Mouse (Mus musculus) adrenal gland, postnatal 36 days (tissue): ENCODE data around the gene Dohh. TPM values are rescaled to one million over a fixed set of nuclear protein-coding genes. Genes with fewer than 3 reads are reported as not detected.

Source experiments
- DNase-seq, 2 experiments: peaks; one replicate each; pipeline ENCODE4 v3.0.0; 2021; ENCODE audit warnings: mixed read lengths in 1 of 2
- long read RNA-seq, 2 experiments: library from polyadenylated mRNA; stranded (forward); transcript quantifications; one replicate each; pipeline ENCODE4 v2.0.0; 2021; ENCODE audit warnings: borderline sequencing depth in 2 of 2
- total RNA-seq, 2 experiments: library from RNA; stranded (reverse); gene quantifications; 2 replicates each; pipeline ENCODE4 v1.2.3; 2021

The Dohh gene
- 10 to 100 TPM; 48.9 to 54.0 TPM for total RNA-seq
- long read RNA-seq, experiment 1, transcript Dohh-201 (5 exons, 1,444 nt) = major isoform, 109 of 121 reads
- long read RNA-seq, experiment 1, partial matches to known transcripts = 4 of 121 reads
- long read RNA-seq, experiment 1, other reads (novel, unspliced or antisense) = 8 of 121 reads
- long read RNA-seq, experiment 2, transcript Dohh-201 (5 exons, 1,444 nt) = major isoform, 34 of 41 reads
- long read RNA-seq, experiment 2, partial matches to known transcripts = 6 of 41 reads
- long read RNA-seq, experiment 2, other reads (novel, unspliced or antisense) = 1 of 41 reads

DNA sequence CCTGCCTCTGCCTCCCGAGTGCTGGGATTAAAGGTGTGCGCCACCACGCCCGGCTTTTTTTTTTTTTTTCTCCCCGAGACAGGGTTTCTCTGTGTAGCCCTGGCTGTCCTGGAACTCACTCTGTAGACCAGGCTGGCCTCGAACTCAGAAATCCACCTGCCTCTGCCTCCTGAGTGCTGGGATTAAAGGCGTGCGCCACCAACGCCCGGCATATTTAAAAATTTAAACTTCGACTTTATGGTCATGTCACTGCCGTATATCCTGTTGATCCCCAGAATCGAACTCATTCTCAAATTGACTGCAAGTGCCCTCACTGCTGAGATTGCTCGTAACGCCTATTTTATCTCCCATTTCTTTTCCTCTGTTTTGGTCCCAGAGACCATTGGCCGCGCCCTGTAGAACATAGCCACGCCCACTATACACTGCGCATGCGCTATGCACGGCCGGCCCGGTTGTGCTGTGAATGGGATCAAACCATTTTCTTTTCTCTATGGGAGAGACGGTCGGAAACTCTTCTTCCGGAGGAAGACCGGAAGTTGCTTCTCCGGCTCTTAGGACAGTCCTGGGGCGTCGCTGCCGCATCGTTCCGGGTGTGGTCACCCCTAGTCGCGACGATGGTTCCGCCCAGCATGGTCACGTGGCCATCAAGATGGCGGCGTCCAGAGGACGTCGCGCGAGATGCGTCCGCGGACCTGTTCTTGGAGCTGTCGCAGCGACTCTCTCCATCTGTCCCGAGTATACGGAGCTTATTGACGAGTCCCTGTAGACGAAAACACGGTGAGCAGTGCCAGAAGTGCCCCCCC is at the start of gene Dohh, which contains the start of gene Gm48551:
Gene Dohh, plus strand, starts transcription at position 627 of the 803 bp plus-strand sequence.
Gene Gm48551, plus strand, starts transcription at position 665 of the 803 bp plus-strand sequence.
- DNase-seq = peak; percentile 98 to 99

DNA sequence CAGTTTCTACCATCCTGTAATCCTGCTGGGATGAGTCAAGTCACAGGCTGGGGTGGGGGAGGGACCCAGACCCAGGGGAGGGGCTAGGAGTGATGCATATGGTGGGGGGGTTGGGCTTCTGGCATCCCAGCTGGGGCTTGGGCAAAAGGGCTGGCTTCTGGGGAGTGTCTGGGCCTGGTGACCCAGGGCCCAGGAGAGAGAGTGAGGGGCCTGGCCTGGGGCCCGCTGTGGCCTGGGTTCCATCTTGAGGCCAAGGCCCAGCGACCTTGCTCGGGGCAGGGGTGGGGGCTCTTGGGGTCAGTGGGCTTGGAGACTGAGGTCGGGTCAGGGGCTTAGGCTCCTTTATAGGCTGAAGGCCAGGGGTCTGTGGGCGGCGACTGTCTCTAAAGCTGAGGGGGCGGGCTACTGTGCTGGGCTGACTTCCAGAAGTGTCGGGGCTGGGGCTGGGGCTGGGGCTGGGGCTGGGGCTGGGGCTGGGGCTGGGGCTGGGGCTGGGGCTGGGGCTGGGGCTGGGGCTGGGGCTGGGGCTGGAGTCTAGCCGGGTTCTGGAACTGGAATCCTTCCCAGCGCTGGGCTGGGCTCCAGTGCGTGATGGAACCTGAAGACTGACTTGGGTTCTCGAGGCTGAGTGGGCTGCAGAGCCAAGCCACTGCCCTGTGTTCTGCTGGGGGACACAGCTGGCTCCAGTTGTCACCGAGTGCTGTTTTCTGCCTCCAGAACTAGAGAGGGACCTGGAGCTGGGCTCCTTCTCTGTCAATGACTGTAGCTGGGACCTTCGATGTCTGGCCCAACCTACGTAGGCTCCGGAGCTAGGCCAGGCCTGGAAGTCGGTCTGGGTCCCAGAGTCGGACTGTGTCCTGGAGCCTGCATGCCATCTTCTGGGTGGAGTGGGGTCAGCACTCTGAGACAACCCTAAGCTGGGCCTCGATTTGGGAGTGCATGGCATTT is 48.6 kb upstream of the Dohh start:
- DNase-seq = no peak

DNA sequence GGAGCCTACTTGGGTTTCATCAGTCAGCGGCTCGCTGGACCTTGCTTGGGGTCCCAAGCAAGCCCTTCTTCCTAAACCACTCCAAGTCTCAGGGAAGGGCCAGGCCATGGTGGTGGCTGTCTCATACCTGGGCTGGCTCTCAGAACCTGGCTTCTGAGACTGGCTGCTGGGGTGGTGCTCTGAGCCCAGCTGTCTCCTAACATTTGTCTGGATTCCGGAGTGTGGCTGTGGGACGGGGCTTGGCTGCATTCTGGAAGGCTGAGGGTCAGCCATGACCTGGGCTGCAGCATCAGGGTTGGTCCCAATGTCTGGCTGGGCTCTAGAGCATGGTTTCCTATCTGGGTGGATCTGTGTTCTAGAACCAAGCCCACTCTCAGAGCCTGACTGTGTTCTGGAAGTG is 47.7 kb upstream of the Dohh start:
- DNase-seq = no peak

DNA sequence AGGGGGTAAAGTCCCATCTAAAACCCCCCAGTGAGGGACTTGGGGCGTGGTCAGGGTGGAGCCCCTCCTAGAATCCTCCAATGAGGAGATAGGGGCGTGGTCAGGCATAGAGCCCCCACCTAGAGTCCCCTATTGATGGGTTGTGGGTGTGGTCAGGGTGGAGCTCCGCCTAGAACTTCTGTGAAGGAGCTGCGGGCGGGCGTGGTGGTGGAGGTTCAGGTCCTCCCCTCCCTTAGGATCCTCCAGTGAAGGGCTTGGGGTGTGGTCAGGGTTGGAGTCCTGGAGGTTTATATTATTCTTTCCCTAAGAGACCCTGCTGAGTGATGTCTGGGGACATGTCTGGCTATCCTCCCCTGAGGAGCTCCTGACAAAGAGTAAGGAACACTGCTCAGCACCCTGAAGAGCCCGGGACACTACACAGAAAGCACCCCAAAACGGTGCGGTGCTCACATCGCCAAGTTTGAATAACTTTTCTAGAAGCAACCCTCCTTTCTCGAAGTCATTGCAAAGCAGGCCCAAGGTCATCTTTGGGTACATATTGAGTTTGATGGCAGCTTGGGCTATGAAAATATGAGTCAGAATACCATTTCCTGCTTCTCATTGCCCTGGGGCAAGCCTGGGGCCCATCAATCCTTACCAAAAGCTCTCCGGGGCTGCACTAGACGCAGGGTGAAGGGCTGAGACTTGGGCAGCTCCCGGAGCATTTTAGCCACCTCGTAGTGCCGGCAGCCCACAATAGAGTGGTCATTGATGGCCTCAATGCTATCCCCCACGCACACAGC is 43.5 kb upstream of the Dohh start:
- DNase-seq = no peak

DNA sequence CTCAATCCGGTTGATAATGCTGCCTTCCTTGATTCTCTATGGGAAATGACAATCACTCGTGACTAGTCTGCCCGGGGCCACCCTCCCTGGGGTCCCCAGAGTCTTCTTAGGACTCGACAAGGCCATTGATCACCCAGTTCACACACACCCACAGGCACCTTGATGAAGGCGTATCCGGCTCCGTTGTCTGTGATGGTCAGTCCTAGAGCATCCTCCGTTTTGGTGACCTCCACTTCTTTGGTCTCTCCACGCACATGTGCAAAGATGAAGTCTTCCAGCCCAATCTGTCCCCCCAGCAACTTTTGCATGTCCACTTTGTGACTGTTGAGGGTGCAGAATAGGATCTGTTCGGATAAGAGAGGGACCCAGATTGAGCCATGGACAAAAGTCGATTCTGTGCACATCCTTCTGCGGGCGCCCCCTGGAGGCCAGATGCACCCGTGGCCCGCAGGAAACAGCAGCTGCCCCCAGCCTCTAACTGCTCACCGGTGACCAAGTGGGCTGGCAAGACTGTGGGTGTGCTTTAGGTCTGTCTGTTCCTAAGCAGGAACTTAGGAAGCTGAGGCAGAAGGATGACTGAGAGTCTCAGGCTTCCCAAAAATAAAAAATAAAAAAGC is 42.8 kb upstream of the Dohh start:
- DNase-seq = peak; percentile 83 to 90

DNA sequence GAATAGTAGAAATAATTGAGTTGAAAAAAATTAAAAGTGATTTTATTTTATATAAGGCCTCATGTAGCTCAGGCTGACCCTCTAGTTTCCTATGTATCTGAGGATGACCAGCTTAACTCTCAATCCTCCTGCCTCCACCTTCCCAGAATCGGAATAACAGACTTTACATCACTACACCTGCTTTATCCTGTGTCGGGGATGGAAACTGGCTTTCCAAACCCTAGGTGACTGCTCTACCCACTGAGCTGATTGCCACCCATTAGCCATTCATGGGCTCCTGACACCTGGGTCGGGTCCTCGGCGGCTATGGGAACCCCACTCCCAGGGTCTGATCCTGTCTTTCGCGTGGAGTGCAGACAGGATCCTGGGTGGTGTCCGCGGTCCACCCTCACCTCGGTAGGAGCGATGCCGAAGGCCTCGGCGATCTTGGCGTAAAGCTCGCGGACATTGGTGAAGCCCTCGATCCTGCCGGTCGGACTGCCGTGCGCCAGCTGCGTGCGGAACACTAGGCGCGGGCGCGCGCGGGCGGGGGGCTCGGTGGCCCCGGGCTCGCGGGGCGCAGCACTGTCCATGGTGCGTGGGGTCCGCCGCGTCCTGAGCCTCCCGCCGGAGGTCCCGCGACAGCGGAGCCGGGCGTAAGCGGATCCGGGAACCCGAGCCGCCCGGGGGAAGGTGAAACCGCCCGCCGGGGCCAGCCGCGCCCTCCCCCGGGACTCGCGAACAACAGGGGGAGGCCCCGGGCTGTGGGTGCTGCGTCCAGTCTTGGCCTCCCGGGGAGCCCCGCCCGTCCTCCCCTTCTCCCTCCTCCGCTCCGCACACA is 41.3 kb upstream of the Dohh start, which contains the start of gene Gipc3:
Gene Gipc3, minus strand, starts transcription at position 581 of the 820 bp plus-strand sequence.
- DNase-seq = peak; percentile 62 to 74

DNA sequence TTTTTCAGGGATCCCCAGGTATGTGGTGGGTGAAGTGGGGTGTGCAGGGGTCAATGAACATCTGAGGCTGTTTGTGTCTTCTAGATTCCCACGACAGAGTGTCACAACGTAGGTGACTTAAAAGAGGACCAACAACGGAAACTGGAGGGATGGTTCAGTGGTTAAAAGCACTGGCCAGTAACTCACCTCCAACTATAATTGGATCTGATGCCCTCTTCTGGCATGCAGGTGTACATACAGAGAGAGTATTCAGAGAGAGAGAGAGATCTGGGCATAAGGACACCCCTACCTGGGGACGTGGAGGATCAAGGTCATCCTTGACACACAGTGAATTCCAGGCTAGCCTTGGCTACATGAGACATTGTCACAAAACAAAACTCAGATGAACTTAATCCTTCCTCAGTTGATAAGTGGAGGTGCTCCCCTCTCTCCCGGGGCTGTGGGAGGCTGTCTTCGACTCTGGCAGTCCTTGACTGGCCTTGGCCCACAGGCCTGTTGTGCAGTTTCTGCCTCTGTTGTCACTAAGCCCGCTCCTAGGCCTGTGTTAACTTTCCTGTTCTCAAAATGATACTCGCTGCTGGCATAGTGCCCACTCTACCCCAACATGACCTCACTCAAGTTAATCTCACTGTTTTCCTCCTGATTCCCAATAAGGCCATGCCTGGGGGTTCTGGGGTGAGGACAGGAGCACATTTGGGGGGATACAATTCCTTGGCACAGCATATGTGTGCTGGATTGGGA is 39.6 kb upstream of the Dohh start:
- peak; percentile 60 to 66 for DNase-seq

DNA sequence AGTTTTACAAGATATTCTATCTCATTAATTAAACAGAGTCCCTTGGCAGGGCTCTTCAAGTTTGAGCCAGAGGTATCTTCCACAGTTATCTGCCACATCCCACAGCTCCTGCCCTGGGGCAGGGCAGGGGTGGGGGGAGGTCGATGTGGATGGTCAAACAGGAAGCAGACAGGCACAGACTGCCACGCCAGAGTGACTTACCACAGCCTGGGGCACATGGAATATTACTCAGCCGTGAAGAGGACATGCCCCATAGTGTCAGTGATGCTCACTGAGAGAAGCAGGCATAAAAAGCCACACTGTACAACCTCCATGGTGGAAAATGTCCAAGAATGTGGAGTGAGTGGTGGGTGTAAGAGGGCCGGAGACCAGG is 39.1 kb upstream of the Dohh start:
- DNase-seq = no peak

DNA sequence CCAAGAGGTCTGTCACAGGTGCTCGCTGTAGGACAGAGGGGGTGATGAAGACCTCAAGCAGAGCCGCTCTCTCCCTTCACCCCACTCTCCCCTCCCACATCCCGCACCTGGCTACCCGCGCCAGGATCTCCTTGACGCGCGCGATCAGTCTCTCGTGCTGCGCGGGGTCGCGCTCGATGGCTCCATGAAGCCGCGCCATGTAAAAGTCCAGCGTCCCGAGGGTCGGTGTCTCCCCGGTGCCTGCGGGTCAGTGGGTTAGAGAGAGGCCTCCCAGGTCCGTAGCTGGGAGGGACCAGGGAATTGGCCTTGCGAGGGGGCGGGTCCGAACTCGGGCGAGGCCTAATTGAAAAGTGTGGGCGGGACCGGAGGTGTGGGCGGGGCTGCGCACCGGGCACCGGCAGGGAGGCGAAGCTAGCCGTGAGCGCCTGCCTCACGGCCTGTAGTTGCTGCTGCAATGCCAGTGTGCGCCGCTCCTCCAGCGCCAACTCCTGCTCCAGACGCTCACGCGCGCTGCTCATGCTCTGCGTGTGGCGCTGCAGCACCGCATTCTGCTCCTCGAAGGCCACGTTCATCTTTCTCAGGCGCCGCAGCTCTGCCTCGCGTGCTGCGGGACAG is 37.7 kb upstream of the Dohh start:
- DNase-seq = peak; percentile 90 to 93

DNA sequence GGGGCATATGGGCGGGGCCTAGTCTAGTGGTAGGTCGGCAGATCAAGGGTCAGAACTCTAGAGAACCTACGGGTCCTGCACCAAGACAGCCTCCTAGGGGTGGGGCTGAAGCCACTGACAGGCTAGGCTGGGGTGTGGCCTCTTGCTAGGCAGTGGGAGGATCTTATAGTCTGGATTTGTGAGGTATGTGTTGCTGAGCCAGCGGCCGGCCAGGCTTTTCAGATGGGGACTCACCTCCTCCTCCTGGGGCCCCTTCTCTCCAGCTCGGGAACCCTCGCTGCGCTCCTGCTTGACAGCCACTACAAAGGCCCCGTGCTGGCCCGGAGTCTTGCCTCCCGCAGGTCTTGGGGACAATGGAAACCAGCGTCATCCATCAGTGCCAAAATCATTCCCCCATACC is 35.1 kb upstream of the Dohh start:
- DNase-seq = peak; percentile 61 to 62

DNA sequence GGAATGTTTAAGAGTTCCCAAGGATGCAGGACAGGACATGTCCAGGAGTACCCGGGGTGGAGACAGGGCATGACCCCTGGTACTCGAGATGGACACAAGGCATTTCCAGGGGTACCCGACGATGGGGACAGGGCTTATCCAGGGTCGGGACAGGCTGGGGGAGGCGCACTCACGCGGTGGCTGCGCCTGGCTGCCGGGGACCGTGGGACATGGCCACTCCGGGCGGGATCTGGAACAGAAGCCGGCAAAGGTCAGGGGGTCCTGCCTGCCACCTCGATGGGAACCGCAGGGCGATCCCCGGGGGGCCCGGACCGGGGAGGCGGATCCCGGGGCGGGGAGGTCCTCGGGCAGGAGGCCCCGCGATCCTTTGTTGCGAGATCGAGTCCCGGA is 34.3 kb upstream of the Dohh start:
- no peak for DNase-seq

DNA sequence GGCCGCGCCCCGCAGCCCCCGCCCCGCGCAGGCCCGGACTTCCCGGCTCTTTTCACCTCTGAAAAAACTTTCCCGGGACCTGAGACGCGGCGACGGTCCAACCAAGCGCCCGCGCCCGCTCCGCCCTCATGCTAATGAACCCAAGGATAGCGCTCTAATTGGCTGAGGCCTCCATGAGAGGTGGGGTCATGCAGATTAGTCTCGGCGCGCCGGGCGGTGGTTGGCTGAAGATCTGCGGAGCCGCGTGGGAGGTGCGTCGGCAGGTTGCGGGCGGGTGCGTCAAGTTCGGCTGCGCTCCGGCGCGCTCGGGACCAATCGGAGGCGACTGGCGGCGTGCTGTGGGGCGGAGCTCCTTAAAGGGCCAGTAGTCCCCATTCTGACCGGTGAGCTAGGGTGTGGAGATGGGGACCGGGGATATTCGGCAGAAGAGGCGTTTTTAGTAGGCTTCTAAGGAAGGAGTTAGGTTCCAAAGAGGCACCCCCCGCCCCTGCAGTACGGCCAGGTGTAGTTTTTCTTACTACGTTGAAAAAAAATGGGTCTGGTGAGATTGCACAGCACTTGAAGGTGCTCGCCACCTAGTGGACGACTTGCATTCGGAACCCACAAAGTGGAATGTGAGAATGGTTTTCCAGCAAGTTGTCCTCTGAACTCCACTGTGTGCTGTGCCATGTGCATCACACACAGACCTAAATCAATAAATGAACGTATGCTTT is 33.7 kb upstream of the Dohh start, which contains the start of gene Hmg20b:
Gene Hmg20b, minus strand, starts transcription at position 130 of the 713 bp plus-strand sequence.
- DNase-seq = peak; percentile 99

DNA sequence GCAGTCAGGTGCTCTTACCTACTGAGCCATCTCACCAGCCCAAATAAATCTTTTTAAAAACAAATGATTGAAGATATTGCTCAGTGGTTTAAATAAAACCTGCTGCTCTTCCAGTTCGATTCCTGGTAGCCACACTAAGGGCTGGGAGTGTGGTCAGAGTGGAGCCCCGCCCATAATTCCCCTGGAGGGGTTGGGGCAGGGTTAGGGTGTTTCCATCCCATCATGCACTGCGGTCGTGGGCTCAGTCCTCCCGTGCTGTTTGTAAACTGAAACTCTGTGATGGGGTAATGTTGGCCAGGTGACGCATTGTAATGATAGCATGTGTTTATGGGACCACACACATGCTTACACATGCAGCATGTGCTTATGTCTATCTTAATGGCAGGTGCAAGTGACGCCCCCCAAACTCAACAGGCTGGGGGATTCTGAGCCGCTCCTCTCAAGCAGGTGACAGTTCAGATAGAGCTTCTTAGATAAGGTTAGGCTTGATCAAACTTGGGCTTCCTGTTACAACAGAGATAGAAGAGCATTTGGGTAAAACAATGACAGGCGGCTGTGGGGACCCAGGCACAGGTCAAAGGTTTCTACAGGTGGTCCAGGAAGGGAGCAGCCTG is 32.4 kb upstream of the Dohh start:
- no peak for DNase-seq

DNA sequence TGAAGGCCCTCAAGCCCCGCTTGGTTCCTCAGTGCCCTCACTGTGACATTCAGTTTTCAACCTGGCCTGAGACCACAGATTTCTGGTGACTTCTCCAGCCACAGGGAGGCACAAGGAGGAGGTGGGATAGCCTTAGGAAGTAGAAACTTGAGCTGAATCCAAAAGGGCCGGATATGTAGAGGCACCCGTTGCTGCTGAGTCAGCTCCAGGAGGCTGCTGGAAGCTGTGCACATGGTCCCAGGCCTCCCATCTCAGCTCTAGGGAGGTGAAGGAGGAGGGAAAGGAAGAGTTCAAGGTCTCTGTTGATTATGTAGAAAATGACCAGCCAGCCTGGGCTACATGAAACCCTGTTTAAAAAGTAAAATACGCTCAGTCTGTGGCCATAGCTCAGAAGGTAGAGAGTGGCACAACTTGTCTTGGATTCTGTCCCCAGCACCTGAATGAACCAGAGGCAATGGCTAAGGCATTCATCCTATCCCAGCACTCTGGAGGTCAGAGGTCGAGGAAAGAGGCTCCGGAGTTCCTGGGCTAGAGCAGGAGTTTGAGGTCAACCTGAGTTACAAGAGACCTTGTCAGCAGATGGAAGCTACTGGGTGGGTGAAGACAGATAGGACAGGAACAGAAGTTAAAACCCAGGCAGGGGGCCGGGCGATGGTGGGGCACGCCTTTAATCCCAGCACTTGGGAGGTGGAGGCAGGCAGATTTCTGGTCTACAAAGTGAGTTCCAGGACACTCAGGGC is 29.3 kb upstream of the Dohh start:
- no peak for DNase-seq

DNA sequence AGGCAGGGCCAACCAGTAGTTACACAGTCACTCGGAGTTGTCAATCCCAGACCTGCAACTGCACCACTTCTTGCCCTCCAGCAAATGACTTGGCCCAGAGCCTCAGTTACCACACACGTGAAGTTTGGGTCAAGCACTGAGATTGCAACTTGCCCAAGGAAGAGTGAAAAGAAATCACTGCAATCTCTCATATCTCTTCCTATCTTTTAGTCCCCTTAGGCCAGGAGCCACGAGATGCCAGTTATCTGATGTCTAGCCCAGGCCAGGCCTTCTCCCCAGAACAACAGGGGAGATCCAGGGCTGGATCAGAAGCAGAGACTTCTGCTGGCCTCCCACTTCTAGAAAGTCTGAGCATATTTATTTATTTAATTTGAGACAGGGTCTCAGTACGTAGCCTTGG is 28.7 kb upstream of the Dohh start:
- no peak for DNase-seq

DNA sequence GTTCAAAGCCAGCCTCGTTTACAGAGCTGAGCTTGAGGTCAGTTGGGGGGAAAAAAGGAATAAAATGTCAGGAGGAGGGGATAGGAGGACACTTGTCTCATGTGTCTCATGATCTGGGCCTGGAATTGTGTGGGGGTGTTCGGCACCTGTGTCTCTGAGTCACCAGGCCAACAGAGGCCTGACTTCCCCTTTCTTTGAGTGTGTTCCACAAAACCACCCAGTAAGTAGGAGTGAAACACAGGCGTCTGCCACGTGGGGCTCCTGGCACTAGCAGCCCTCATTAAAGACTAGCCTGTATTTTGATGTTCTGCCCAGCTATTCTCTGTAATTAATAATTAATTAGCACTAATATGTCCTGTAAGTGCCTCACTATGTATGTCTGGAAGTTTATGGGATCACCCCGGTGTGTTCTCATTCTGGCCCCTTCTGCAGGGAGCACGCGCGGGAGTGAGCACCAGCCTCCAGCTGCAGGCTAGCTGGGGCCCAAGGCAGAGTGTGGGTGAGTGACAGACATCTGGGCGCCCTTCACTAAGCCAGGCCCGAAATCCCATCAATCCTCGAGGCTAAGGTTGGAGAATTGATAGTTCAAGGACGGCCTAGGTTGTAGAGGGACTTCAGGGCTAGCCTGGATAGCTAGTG is 27.8 kb upstream of the Dohh start:
- no peak for DNase-seq
